Mouse (Mus musculus) cerebellum, postnatal 36 days (tissue): ENCODE measurements at regions not wholly inside any gene's neighbourhood (a gene's known extent, or its start where the extent isn't known, plus 50 kb on each side); places are given as distances from the start of the nearest gene placed in this dataset.
"Not testable (repeated sequence)": the region's sequence is repeated elsewhere in the genome, so short reads cannot be mapped to it uniquely, and the experiment has no call there.

Source experiments
- DNase-seq, 2 experiments: peaks; one replicate each; pipeline ENCODE4 v3.0.0; 2021 to 2022; ENCODE audit warnings: mixed read lengths in 2 of 2

GRCm38 (mm10) chr2:53276435-53276834, 84.9 kb downstream of the Arl6ip6 start:
- DNase-seq = no peak

GRCm38 (mm10) chr2:53301712-53302423, 110.3 kb downstream of the Arl6ip6 start:
- no peak for DNase-seq

- peak; percentile 37 to 49 for DNase-seq
Observed at GRCm38 (mm10) chr2:53330680-53331079, 139.2 kb downstream of the Arl6ip6 start.

GRCm38 (mm10) chr2:53359026-53359425, 167.5 kb downstream of the Arl6ip6 start:
- DNase-seq = no peak

- no peak for DNase-seq
Observed at GRCm38 (mm10) chr2:53382348-53382747, 190.8 kb downstream of the Arl6ip6 start.

GRCm38 (mm10) chr2:53384545-53385176, 193.1 kb downstream of the Arl6ip6 start:
- DNase-seq = no peak

GRCm38 (mm10) chr2:53388652-53389051, 197.1 kb downstream of the Arl6ip6 start:
- no peak for DNase-seq

GRCm38 (mm10) chr2:53414471-53414870, 222.9 kb downstream of the Arl6ip6 start:
- no peak for DNase-seq

- DNase-seq = peak; percentile 22 to 23
Observed at GRCm38 (mm10) chr2:53437046-53437815, 245.7 kb downstream of the Arl6ip6 start.

- DNase-seq = not testable (repeated sequence)
Observed at GRCm38 (mm10) chr2:53440301-53440700, 248.8 kb downstream of the Arl6ip6 start.

GRCm38 (mm10) chr2:53460265-53460664, 268.7 kb downstream of the Arl6ip6 start:
- DNase-seq = no peak

GRCm38 (mm10) chr2:53474455-53474854, 282.9 kb downstream of the Arl6ip6 start:
- DNase-seq = no peak

- not testable (repeated sequence) for DNase-seq
Observed at GRCm38 (mm10) chr2:53479051-53479450, 287.5 kb downstream of the Arl6ip6 start.

GRCm38 (mm10) chr2:53488301-53488700, 296.8 kb downstream of the Arl6ip6 start:
- no peak for DNase-seq

- DNase-seq = no peak
Observed at GRCm38 (mm10) chr2:53490805-53491585, 299.5 kb downstream of the Arl6ip6 start.

GRCm38 (mm10) chr2:53492788-53493187, 301.3 kb downstream of the Arl6ip6 start:
- no peak for DNase-seq

GRCm38 (mm10) chr2:53501657-53502274, 310.2 kb downstream of the Arl6ip6 start:
- no peak for DNase-seq

- DNase-seq = no peak
Observed at GRCm38 (mm10) chr2:53502275-53502667, 310.7 kb downstream of the Arl6ip6 start.

- DNase-seq = no peak
Observed at GRCm38 (mm10) chr2:53542097-53542496, 350.6 kb downstream of the Arl6ip6 start.

GRCm38 (mm10) chr2:53574007-53574406, 382.5 kb downstream of the Arl6ip6 start:
- no peak for DNase-seq

- no peak for DNase-seq
Observed at GRCm38 (mm10) chr2:53605829-53606228, 414.3 kb downstream of the Arl6ip6 start.

GRCm38 (mm10) chr2:53619681-53620080, 428.2 kb downstream of the Arl6ip6 start:
- no peak for DNase-seq
